Mouse (Mus musculus): Measurements from ENCODE around the gene Ankdd1b. TPM values are rescaled to one million over a fixed set of nuclear protein-coding genes. Genes with fewer than 3 reads are reported as not detected.
A peak's percentile ranks its signal among the peaks of the same experiment; 100 is the strongest.

Ankdd1b gene
- polyA plus RNA-seq, 1 experiment from 2014 or later: 0.59 TPM

- Histone ChIP-seq H3K4me2 (no peak overlapping the region), H3K27me3 (replicated peaks) (no peaks in the 10 kb centered on the region), H3K9me3 (no peaks in the 10 kb centered on the region), H3K9ac (no peak overlapping the region), H3K27ac (no peak overlapping the region), H3K4me3 (replicated peaks) (no peak overlapping the region), H3K36me3 (no peaks in the 10 kb centered on the region), H3K4me1 (peaks cover 3% of the 10 kb centered on the region; the same call in 1 of the 2 replicates)
- WGBS: 86% methylated on average over 3 of the region's 3 CpGs
- no peak for ATAC-seq (ENCODE audit: insufficient read depth, low FRiP score, low read depth)
Measured at GRCm38 (mm10) chr13:96452621-96453020, 18.4 kb downstream of the Ankdd1b start.

DNA sequence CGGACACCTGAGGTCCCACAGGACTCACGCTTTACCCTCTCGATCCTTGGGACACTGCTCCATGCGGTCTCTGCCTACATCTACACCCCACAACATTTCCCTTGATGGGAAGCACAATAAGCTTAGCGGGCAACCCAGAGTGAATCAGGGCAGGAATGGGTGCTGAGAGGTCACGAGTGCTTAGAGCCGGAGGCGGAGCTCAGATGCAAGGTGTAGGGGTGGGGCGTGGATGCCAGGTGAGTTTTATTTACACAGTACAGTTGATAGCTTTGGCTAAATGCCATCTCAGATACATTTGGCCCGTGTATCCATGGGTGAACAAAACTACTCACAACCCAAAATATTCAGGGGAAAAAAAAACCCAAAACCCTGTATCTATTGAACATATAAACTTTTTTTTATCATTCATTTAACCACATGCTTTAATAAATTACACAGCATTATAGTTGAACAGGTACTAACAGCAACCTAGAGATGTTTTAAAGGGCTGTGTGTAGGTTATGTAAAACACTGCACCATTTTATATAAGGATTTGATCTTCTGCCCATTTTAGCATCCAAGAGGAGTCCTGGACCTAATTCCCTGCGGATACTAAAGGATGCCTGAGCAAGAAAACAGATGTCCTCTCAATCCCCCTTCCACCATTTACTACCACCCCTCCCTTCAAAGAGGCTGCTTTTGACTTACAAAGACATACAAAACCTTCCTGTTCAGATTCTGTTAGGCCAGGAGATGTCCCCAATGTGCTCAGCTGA, 19.4 kb downstream of the Ankdd1b start:
- H3K4me2 ChIP-seq: no peak overlapping the region
- H3K27ac ChIP-seq: peak overlapping the region; percentile 80
- no peaks in the 10 kb centered on the region for H3K27me3 ChIP-seq (replicated peaks)
- 75% methylated on average over 11 of the region's 11 CpGs for WGBS
- ATAC-seq (ENCODE audit: insufficient read depth, low FRiP score, low read depth): peak; percentile 67
- no peaks in the 10 kb centered on the region for H3K9me3 ChIP-seq
- H3K9ac ChIP-seq: no peak overlapping the region
- H3K4me3 ChIP-seq (replicated peaks): no peak overlapping the region
- H3K4me1 ChIP-seq: peaks cover 3% of the 10 kb centered on the region; the same call in 1 of the 2 replicates
- no peaks in the 10 kb centered on the region for H3K36me3 ChIP-seq

DNA sequence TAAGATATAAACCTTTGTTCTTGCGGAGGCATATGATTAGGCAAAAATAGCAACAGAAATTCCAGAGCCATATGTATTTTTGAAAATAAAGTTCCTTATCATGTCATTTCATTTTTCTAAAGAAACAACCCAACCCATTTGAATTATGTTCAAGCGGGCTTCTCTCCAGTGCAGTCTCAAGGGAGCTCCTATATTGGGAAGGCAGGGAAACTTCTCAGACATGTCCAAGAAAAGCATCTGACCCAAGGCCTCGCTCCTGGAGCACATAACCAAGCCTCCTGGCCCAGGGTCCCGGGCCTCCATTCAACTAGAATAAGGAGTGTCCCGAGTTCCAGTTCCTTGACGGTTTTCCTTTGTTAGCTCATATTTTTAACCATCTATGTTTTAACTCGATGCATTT, 20.1 kb downstream of the Ankdd1b start:
- Histone ChIP-seq H3K9ac (no peak overlapping the region), H3K4me2 (no peak overlapping the region), H3K4me1 (peaks cover 3% of the 10 kb centered on the region; the same call in 1 of the 2 replicates), H3K4me3 (replicated peaks) (no peak overlapping the region), H3K27me3 (replicated peaks) (no peaks in the 10 kb centered on the region), H3K9me3 (no peaks in the 10 kb centered on the region), H3K36me3 (no peaks in the 10 kb centered on the region), H3K27ac (peak overlapping the region; percentile 80; the same call in 1 of the 2 replicates)
- ATAC-seq (ENCODE audit: insufficient read depth, low FRiP score, low read depth): peak; percentile 61; the same call in 1 of the 2 replicates
- WGBS: 63% methylated on average over 7 of the region's 7 CpGs

DNA sequence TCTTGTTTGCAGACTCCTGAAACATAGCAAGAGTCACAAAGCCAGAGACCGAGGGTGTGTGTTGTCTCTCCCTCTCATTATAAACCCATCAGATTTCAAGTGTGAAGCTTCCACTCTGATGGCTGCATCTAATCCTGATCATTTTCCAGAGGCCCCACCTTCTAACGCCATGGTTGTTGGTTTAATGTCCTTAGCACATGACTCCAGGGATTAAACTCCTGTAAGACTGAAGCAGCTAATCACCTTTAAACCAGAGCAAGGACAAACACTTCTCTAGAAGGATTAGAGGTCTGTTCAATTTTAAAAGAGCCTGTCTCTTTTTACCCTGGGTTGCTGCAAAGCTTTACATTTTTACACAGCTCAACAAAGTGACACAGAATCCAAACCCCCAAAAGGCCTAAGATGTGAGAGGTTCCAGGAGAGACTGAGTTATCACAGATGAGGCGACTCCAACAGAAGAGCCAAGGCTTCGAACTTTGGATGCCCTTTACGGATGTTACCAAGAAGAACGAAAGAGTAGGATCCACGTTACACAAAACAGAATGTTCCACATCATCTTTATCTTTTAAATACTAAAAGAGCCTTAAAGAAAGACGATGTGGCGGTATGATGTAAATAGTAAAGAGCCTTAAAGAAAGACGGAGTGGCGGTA, 20.7 kb downstream of the Ankdd1b start:
- ATAC-seq (ENCODE audit: insufficient read depth, low FRiP score, low read depth): peak; percentile 20; the same call in 1 of the 2 replicates
- H3K9ac ChIP-seq: no peak overlapping the region
- peak overlapping the region; percentile 75 for H3K27ac ChIP-seq
- no peaks in the 10 kb centered on the region for H3K27me3 ChIP-seq (replicated peaks)
- no peak overlapping the region for H3K4me2 ChIP-seq
- H3K4me1 ChIP-seq: peaks cover 3% of the 10 kb centered on the region; the same call in 1 of the 2 replicates
- H3K9me3 ChIP-seq: no peaks in the 10 kb centered on the region
- no peaks in the 10 kb centered on the region for H3K36me3 ChIP-seq
- 56% methylated on average over 11 of the region's 11 CpGs for WGBS
- no peak overlapping the region for H3K4me3 ChIP-seq (replicated peaks)

- ATAC-seq (ENCODE audit: insufficient read depth, low FRiP score, low read depth): no peak
- 86% methylated on average over 4 of the region's 4 CpGs for WGBS
Measured at GRCm38 (mm10) chr13:96440436-96440835, 30.6 kb downstream of the Ankdd1b start.

DNA sequence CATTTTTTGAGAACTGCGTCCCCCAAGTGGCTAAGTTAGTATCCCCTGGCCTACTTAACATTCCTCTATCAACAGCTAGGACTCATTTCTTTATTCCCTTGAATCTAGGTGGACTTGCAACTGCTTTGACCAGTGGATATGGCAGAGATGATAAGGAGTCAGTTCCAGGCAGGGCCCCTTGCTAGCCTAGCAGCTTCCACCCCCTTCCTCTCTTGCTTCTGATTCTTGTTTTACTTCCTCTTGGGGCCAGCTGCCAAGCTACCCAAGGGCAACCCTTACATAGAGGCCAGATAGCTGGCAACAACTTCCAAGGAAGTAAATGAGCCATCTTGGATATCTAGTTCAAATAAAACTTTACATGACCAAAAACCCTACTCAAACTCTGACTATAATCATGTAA, 34.1 kb downstream of the Ankdd1b start:
- Histone ChIP-seq H3K27ac (no peak overlapping the region), H3K27me3 (replicated peaks) (no peaks in the 10 kb centered on the region), H3K4me1 (peaks cover 15% of the 10 kb centered on the region; the same call in 1 of the 2 replicates), H3K9me3 (no peaks in the 10 kb centered on the region), H3K4me3 (replicated peaks) (no peak overlapping the region), H3K4me2 (no peak overlapping the region), H3K9ac (no peak overlapping the region), H3K36me3 (no peaks in the 10 kb centered on the region)
- 86% methylated on average over 1 of the region's 1 CpGs for WGBS
- no peak for ATAC-seq (ENCODE audit: insufficient read depth, low FRiP score, low read depth)

More at GRCm38 (mm10) chr13:96440436-96440835, 30.6 kb downstream of the Ankdd1b start:
- H3K36me3 ChIP-seq: no peaks in the 10 kb centered on the region
- no peaks in the 10 kb centered on the region for H3K4me1 ChIP-seq
- no peaks in the 10 kb centered on the region for H3K9me3 ChIP-seq
- no peak overlapping the region for H3K4me2 ChIP-seq
- H3K27ac ChIP-seq: no peak overlapping the region
- H3K4me3 ChIP-seq (replicated peaks): no peak overlapping the region
- H3K9ac ChIP-seq: no peak overlapping the region
- H3K27me3 ChIP-seq (replicated peaks): no peaks in the 10 kb centered on the region

- no peak for ATAC-seq (ENCODE audit: insufficient read depth, low FRiP score, low read depth)
- Histone ChIP-seq H3K27ac (no peak overlapping the region), H3K4me2 (no peak overlapping the region)
Measured at GRCm38 (mm10) chr13:96435793-96436192, 35.2 kb downstream of the Ankdd1b start.

DNA sequence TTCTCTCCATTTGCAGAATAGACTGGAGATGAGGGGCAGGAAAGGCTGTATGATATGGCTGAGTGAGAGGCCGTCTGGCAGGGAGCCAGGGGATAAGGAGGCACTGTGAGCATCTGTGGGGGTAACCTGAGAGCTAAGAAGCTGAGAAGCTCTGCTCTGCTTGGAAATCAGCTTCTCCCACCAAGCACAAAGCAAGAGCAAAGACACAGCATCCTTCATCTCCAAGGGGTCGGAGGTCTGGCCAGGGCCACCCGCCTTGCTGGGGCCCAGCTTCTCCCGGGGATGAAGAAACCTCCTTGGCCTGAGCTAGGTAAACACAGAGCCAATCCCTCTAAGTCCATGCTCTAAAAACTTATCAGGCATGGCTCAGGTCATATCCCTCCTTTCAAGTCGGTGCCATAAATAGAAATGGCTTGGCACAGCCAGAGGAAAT, 36.1 kb downstream of the Ankdd1b start:
- Histone ChIP-seq H3K4me2 (no peak overlapping the region), H3K9ac (no peak overlapping the region), H3K4me1 (peaks cover 15% of the 10 kb centered on the region; the same call in 1 of the 2 replicates), H3K27me3 (replicated peaks) (no peaks in the 10 kb centered on the region), H3K27ac (peak overlapping the region; percentile 2; the same call in 1 of the 2 replicates), H3K36me3 (no peaks in the 10 kb centered on the region), H3K9me3 (no peaks in the 10 kb centered on the region), H3K4me3 (replicated peaks) (no peak overlapping the region)
- WGBS: 21% methylated on average over 5 of the region's 5 CpGs
- peak; percentile 48; the same call in 1 of the 2 replicates for ATAC-seq (ENCODE audit: insufficient read depth, low FRiP score, low read depth)

More at GRCm38 (mm10) chr13:96435793-96436192, 35.2 kb downstream of the Ankdd1b start:
- no peaks in the 10 kb centered on the region for H3K27me3 ChIP-seq (replicated peaks)
- WGBS: 43% methylated on average over 11 of the region's 13 CpGs
- H3K9me3 ChIP-seq: no peaks in the 10 kb centered on the region
- H3K4me1 ChIP-seq: peaks cover 15% of the 10 kb centered on the region; the same call in 1 of the 2 replicates
- H3K4me3 ChIP-seq (replicated peaks): no peak overlapping the region
- no peaks in the 10 kb centered on the region for H3K36me3 ChIP-seq
- no peak overlapping the region for H3K9ac ChIP-seq

GRCm38 (mm10) chr13:96433648-96434190, 37.3 kb downstream of the Ankdd1b start:
- WGBS: 59% methylated on average over 11 of the region's 11 CpGs
- H3K27ac ChIP-seq: no peak overlapping the region
- no peaks in the 10 kb centered on the region for H3K27me3 ChIP-seq (replicated peaks)
- no peak overlapping the region for H3K4me2 ChIP-seq
- H3K4me1 ChIP-seq: peaks cover 15% of the 10 kb centered on the region; the same call in 1 of the 2 replicates
- no peaks in the 10 kb centered on the region for H3K36me3 ChIP-seq
- no peak overlapping the region for H3K9ac ChIP-seq
- H3K4me3 ChIP-seq (replicated peaks): no peak overlapping the region
- H3K9me3 ChIP-seq: no peaks in the 10 kb centered on the region
- no peak for ATAC-seq (ENCODE audit: insufficient read depth, low FRiP score, low read depth)

- no peak overlapping the region for H3K4me3 ChIP-seq (replicated peaks)
- no peaks in the 10 kb centered on the region for H3K36me3 ChIP-seq
- peaks cover 15% of the 10 kb centered on the region; the same call in 1 of the 2 replicates for H3K4me1 ChIP-seq
- H3K4me2 ChIP-seq: no peak overlapping the region
- H3K9me3 ChIP-seq: no peaks in the 10 kb centered on the region
- WGBS: 78% methylated on average over 6 of the region's 6 CpGs
- H3K27ac ChIP-seq: no peak overlapping the region
- H3K9ac ChIP-seq: no peak overlapping the region
- no peaks in the 10 kb centered on the region for H3K27me3 ChIP-seq (replicated peaks)
- ATAC-seq (ENCODE audit: insufficient read depth, low FRiP score, low read depth): no peak
Measured at GRCm38 (mm10) chr13:96433041-96433440, 38.0 kb downstream of the Ankdd1b start.

- Histone ChIP-seq H3K9me3 (no peaks in the 10 kb centered on the region), H3K27me3 (replicated peaks) (no peaks in the 10 kb centered on the region), H3K4me2 (no peak overlapping the region), H3K9ac (no peak overlapping the region), H3K4me3 (replicated peaks) (no peak overlapping the region), H3K27ac (peak overlapping the region; percentile 78), H3K36me3 (no peaks in the 10 kb centered on the region), H3K4me1 (peaks cover 15% of the 10 kb centered on the region; the same call in 1 of the 2 replicates)
- WGBS: 50% methylated on average over 3 of the region's 3 CpGs
- peak; percentile 32; the same call in 1 of the 2 replicates for ATAC-seq (ENCODE audit: insufficient read depth, low FRiP score, low read depth)
Measured at GRCm38 (mm10) chr13:96432376-96432811, 38.6 kb downstream of the Ankdd1b start.

Measured in stomach, embryonic 15.5 days (tissue).